Mouse (Mus musculus): Measurements from ENCODE around the gene Adgrf2. TPM values are rescaled to one million over a fixed set of nuclear protein-coding genes. Genes with fewer than 3 reads are reported as not detected.

Gene Adgrf2
- polyA plus RNA-seq, 1 experiment = 1.8 TPM

DNA sequence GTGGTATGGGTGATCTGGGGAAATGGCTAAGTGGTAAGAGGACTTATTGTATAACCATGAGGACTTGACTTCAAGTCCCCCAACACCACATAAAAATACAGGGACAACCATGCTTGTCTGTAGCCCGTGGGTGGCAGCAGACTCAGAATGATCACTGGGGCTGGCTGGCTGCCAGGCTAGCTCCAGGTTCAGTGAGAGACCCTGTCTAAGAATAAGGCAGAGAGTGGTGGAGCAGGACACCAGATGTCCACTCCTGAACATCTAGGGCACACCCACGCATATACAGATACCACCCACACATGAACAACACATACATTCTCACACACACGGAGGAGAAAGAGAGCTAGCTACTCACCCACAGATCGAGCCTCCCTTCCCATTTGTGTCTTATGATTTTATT lies 47.2 kb downstream of the Adgrf2 start:
- TF ChIP-seq POLR2A (IDR thresholded peaks at IDR 0.05; ENCODE audit: borderline replicate concordance, insufficient read depth, low read length) = no peak
- no peak for DNase-seq
- Histone ChIP-seq H3K27me3 (ENCODE audit: control insufficient read depth, insufficient read depth, low read length) (no peaks in the 10 kb centered on the region), H3K4me1 (ENCODE audit: control insufficient read depth, insufficient read depth, low read length) (no peaks in the 10 kb centered on the region), H3K4me3 (replicated peaks; ENCODE audit: insufficient read depth, low read depth, low read length) (no peak overlapping the region), H3K27ac (ENCODE audit: insufficient read depth, low read length) (no peak overlapping the region)
- WGBS = 81% methylated on average over 4 of the region's 4 CpGs

DNA sequence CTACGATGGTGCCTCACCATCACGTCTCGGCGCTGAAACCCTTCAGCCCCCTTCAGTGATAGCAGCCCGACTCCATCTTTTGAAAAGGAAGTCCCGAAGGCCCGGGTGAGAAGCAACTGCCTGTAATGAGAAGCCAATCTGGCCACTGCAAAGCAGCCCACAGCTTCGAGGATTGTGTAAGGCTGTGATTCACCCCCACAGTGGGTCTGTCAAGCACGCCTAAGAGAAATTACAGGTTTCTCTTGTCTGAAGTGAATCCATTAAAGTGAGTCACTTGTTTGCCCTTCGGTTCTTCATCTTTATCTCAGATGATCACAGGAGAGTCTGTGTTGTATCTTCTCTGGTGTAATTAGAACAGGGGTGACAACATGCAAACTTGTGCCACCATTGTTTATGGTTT lies 49.8 kb downstream of the Adgrf2 start, which contains the start of gene Adgrf4:
Adgrf4 (minus strand) TSS at position 149 of the 400 bp plus-strand sequence.
- no peak within 1 kb of the TSS for H3K27ac ChIP-seq (ENCODE audit: insufficient read depth, low read length)
- H3K4me1 ChIP-seq (ENCODE audit: control insufficient read depth, insufficient read depth, low read length) = no peaks in the 10 kb centered on the region
- 90% methylated on average over 10 of the region's 10 CpGs for WGBS
- no peak within 1 kb of the TSS for H3K4me3 ChIP-seq (replicated peaks; ENCODE audit: insufficient read depth, low read depth, low read length)
- no peaks in the 10 kb centered on the region for H3K27me3 ChIP-seq (ENCODE audit: control insufficient read depth, insufficient read depth, low read length)
- no peak for DNase-seq
- TF ChIP-seq CTCF (IDR thresholded peaks at IDR 0.05; ENCODE audit: borderline replicate concordance, insufficient read depth, low read depth, low read length) (no peak), POLR2A (IDR thresholded peaks at IDR 0.05; ENCODE audit: borderline replicate concordance, insufficient read depth, low read length) (no peak)

GRCm38 (mm10) chr17:42690531-42690930 lies 51.4 kb downstream of the Adgrf2 start:
- Histone ChIP-seq H3K4me3 (replicated peaks; ENCODE audit: insufficient read depth, low read depth, low read length) (no peak overlapping the region), H3K27ac (ENCODE audit: insufficient read depth, low read length) (no peak overlapping the region), H3K4me1 (ENCODE audit: control insufficient read depth, insufficient read depth, low read length) (no peaks in the 10 kb centered on the region), H3K27me3 (ENCODE audit: control insufficient read depth, insufficient read depth, low read length) (no peaks in the 10 kb centered on the region)
- WGBS = 86% methylated on average over 8 of the region's 8 CpGs
- no peak for DNase-seq
- TF ChIP-seq POLR2A (IDR thresholded peaks at IDR 0.05; ENCODE audit: borderline replicate concordance, insufficient read depth, low read length) = no peak
- TF ChIP-seq CTCF (IDR thresholded peaks at IDR 0.05; ENCODE audit: borderline replicate concordance, insufficient read depth, low read depth, low read length) = no peak

Other genes starting within 250 kb of the Adgrf2 start
- 0.10 and 0.13 TPM in 2 replicates for gene Opn5, start 130.8 kb downstream of the Adgrf2 start, polyA plus RNA-seq (2012; rRNA removed)
- gene Adgrf4, start 49.9 kb downstream of the Adgrf2 start, polyA plus RNA-seq (2012; rRNA removed) = 3.9 and 4.8 TPM in 2 replicates
- 19.3 and 20.1 TPM in 2 replicates for gene Cd2ap, start 134.5 kb upstream of the Adgrf2 start, polyA plus RNA-seq (2012; rRNA removed)

Measured in cerebellum, adult 2 months (tissue).